Mouse (Mus musculus): Measurements from ENCODE around the gene Tnfrsf12a.

The Tnfrsf12a gene

DNA sequence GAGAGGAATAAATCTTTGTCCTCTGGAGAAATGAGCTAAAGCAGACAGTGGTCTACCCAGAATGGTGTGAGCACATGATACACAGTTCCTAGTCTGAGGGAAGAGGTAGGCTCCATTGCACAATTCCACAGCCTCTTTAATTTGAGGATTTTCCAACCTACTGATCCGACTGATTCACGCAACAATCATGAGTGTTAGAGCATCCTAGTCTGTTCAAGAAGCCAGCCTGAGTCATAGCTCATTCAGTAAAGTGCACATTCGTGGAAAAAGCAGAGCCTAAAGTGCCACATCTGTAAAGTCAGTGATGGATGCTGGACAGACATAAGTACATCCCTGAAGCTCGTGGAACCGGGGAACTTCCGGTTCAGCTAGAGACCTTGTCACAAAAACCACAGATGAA lies 25.9 kb downstream of the Tnfrsf12a start:
- DNase-seq (ENCODE audit: low spot score in 2 of 2): no peak

DNA sequence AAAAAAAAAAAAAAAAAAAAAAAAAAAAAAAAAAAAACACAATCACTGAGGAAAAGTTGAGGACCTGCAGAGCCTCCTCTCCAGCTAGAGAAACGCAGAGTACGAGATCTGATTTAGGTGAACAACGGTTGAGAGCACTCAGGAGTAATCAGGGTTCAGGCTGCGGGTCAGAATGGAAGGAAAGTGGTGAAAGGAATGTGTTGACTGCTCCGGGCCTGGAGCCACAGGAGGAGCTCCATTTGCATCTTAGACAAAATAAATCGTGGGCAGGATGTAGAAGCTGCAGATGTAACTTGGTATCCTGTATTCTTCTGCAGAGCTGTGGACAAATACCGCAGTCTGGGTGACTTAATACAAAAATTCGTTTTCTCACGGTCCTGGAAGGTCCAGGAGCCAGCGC lies 31.4 kb downstream of the Tnfrsf12a start:
- no peak for DNase-seq (ENCODE audit: low spot score in 2 of 2)

GRCm38 (mm10) chr17:23644613-23645495 lies 32.4 kb downstream of the Tnfrsf12a start, which contains the start of gene Mmp25:
TSS of gene Mmp25 (minus strand) at chr17:23645277.
- no peak for DNase-seq (ENCODE audit: low spot score in 2 of 2)

GRCm38 (mm10) chr17:23631241-23631640 lies 46.0 kb downstream of the Tnfrsf12a start:
- DNase-seq (ENCODE audit: low spot score in 2 of 2): no peak

- peak; percentile 40 to 58 for DNase-seq (ENCODE audit: low spot score in 2 of 2)
These were observed 46.9 kb downstream of the Tnfrsf12a start for GRCm38 (mm10) chr17:23630195-23631020.

GRCm38 (mm10) chr17:23627813-23628212 lies 49.5 kb downstream of the Tnfrsf12a start:
- DNase-seq (ENCODE audit: low spot score in 2 of 2): no peak

Data from heart, adult 9 months (tissue).